Mouse (Mus musculus): Measurements from ENCODE around the gene Foxr1. TPM values are rescaled to one million over a fixed set of nuclear protein-coding genes. Genes with fewer than 3 reads are reported as not detected.

Foxr1 gene
- polyA plus RNA-seq, 1 experiment: not detected

- TF ChIP-seq GATA1 (IDR thresholded peaks at IDR 0.05; ENCODE audit: low read length): no peak
Observed at GRCm38 (mm10) chr9:44479628-44480428, 38.9 kb upstream of the Foxr1 start.

DNA sequence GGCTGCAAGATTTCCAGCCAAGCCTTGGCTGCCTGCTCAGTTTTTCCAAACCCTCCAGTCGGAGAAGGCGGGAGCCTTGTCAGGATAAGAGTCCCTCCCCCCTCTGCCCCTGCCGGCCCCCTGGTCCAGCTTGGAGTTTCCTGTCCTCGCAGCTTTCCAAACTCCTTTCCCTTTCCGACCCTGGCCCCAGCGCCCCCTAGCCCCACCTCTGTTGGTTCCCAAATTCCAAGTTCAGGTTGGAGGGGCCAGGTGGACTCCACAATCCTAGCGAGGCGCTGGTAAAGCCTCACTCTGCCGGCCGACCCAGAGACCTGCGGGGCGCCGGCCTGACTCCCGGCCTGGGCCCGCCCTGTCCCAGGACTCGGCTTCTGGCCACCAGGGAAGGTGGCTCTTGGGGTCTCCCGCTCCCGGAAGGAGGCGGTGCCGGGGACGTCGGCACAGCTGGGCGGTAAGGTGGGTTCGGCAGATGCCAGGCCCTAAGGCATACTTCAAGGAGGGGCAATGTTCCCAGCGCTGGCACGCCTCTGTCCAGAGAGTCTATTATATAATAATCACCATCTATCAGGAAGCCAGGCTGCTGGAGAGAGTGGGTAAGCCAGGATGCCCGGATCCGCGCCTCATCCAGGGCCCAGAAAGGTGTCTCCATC, 38.1 kb upstream of the Foxr1 start:
- TF ChIP-seq GATA1 (IDR thresholded peaks at IDR 0.05; ENCODE audit: low read length): no peak

DNA sequence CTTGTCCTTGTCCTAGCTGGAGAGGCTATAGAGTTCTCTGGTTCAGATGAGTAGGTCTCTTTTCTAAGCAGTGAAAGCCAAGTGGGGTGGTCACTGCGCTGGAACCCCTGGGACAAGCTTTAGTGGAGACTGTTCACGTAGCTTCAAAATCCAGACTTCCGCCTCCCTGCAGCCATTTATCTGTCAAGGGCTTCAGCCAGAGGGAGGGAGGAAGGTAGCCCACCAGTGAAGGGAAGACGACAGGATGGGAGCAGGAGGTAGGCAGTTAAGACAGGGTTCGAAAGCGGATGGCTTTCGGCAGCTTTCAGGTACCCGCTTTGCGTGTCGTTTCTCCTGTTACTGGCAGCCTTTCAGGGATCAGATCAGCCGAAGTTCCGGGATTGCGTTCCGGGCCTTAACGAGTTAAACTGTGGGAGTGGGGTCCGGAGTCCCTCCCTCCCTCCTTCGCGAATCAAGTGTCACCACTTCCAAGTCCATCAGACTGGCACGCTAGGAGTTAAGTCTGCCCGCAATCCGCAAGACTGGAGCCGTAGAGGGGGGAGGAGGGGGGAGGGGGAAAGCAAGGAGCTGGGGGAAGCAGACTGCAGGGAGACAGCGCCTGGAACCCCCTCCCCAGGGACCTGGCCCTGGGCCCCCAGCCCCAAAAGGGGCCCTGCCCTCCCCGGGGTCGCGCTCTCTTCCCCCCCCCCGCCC, 37.4 kb upstream of the Foxr1 start:
- no peak for TF ChIP-seq GATA1 (IDR thresholded peaks at IDR 0.05; ENCODE audit: low read length)

GRCm38 (mm10) chr9:44477339-44478228, 36.6 kb upstream of the Foxr1 start:
- TF ChIP-seq GATA1 (IDR thresholded peaks at IDR 0.05; ENCODE audit: low read length): no peak

DNA sequence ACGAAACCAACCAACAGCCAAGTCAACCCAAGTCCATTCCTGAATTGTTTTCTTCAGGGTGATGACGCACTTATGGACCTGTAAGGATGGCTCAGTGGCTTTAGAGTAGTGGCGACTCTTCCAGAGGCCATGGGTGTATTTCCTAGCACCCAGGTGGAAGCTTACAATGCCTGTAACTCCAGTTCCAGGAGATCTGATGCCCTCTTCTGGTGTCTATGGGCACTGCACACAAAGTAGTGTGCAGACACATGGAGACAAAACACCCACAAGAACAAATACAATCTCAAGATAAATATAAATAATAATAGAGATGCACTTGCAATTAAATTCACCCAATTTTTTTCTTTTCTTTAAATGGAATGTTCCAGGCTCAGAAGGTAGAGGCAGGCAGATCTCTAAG, 35.0 kb upstream of the Foxr1 start:
- no peak for TF ChIP-seq GATA1 (IDR thresholded peaks at IDR 0.05; ENCODE audit: low read length)

GRCm38 (mm10) chr9:44474327-44474726, 33.4 kb upstream of the Foxr1 start:
- no peak for TF ChIP-seq GATA1 (IDR thresholded peaks at IDR 0.05; ENCODE audit: low read length)

- no peak for TF ChIP-seq GATA1 (IDR thresholded peaks at IDR 0.05; ENCODE audit: low read length)
Observed at GRCm38 (mm10) chr9:44473184-44473583, 32.2 kb upstream of the Foxr1 start.

- TF ChIP-seq GATA1 (IDR thresholded peaks at IDR 0.05; ENCODE audit: low read length): no peak
Observed at GRCm38 (mm10) chr9:44468800-44469199, 27.9 kb upstream of the Foxr1 start.

GRCm38 (mm10) chr9:44468224-44468623, 27.3 kb upstream of the Foxr1 start:
- no peak for TF ChIP-seq GATA1 (IDR thresholded peaks at IDR 0.05; ENCODE audit: low read length)

DNA sequence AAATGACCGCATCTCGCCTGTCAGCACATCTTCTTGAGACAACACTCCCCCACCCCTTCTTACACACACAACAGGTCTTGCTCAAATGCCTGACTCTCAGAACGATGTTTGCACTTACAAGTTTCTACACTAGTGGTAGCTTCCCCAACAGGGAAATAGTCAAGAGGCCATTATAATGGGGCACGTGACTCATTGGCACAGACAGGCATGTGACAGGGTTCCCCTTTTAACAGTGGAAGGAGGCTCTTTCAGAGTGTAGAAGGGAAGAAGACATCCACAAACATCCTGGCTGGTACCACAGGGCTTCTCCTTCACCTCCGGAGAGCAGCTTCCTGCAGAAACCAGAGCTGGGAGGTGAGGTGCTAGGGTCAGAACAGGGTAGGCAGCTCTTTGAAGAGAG, 21.0 kb upstream of the Foxr1 start:
- no peak for TF ChIP-seq GATA1 (IDR thresholded peaks at IDR 0.05; ENCODE audit: low read length)

- TF ChIP-seq GATA1 (IDR thresholded peaks at IDR 0.05; ENCODE audit: low read length): no peak
Observed at GRCm38 (mm10) chr9:44457035-44457742, 16.3 kb upstream of the Foxr1 start.

DNA sequence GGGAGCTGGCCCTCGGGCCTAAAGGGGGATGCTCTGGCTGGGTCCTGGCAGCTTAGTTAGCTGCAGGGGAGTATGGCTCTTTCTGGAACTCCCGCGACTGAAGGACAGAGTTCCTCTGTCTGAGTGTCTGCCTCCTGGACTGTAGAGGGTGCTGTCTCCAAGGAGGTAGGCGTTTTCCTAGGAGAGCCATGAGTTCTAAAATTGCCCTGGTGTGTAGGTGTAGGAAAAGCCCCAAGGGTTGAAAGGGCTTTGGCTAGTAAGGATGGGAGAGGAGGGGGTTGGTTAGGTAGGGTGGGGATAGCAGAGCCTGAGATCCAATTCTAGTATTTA, 13.9 kb upstream of the Foxr1 start, which contains the start of gene Upk2:
Upk2 (minus strand) TSS at position 86 of the 330 bp plus-strand sequence.
- no peak for TF ChIP-seq GATA1 (IDR thresholded peaks at IDR 0.05; ENCODE audit: low read length)

- TF ChIP-seq GATA1 (IDR thresholded peaks at IDR 0.05; ENCODE audit: low read length): no peak
Observed at GRCm38 (mm10) chr9:44454132-44454890, 13.4 kb upstream of the Foxr1 start.

GRCm38 (mm10) chr9:44450387-44450786, 9.5 kb upstream of the Foxr1 start:
- TF ChIP-seq GATA1 (IDR thresholded peaks at IDR 0.05; ENCODE audit: low read length): no peak

Data from G1E-ER4 (cell line).